Mouse (Mus musculus) midbrain, embryonic 11.5 days (tissue): ENCODE measurements at regions not wholly inside any gene's neighbourhood (a gene's known extent, or its start where the extent isn't known, plus 50 kb on each side); places are given as distances from the start of the nearest gene placed in this dataset.

Source experiments
- ATAC-seq: fragments of 200-750 bp; cut with Nextera tagmentation; 2 replicates; pipeline ENCODE4 v1.8.0; 2017; ENCODE audit warnings: moderate TSS enrichment, moderate library complexity; ENCODE audit not compliant: low FRiP score
- DNase-seq: peaks from one replicate; pipeline ENCODE4 v3.0.0; 2015; ENCODE audit warnings: low spot score; ENCODE audit errors: missing footprints
- H3K27ac ChIP-seq: fragments of 300-500 bp; sonication (generic); 2 replicates; pipeline ENCODE4 v1.5.1; 2014; ENCODE audit warnings: low read depth, low read length
- H3K27me3 ChIP-seq: fragments of 300-500 bp; sonication (generic); 2 replicates; pipeline ENCODE4 v1.6.1; 2014; ENCODE audit warnings: mild to moderate bottlenecking, low read length, moderate library complexity, mixed read lengths; ENCODE audit not compliant: control insufficient read depth, insufficient read depth
- H3K36me3 ChIP-seq: fragments of 300-500 bp; sonication (generic); 2 replicates; pipeline ENCODE4 v1.6.1; 2014; ENCODE audit warnings: mild to moderate bottlenecking, low read length, moderate library complexity, mixed read lengths; ENCODE audit not compliant: control insufficient read depth, insufficient read depth
- H3K4me1 ChIP-seq: fragments of 300-500 bp; sonication (generic); 2 replicates; pipeline ENCODE4 v1.6.1; 2014; ENCODE audit warnings: low read length; ENCODE audit not compliant: control insufficient read depth, insufficient read depth
- H3K4me2 ChIP-seq: fragments of 300-500 bp; sonication (generic); 2 replicates; pipeline ENCODE4 v1.6.1; 2014; ENCODE audit warnings: mild to moderate bottlenecking, moderate library complexity
- H3K4me3 ChIP-seq: fragments of 300-500 bp; sonication (generic); 2 replicates; pipeline ENCODE4 v1.5.1; 2014; ENCODE audit warnings: low read depth, low read length
- H3K9ac ChIP-seq: fragments of 300-500 bp; sonication (generic); 2 replicates; pipeline ENCODE4 v1.6.1; 2014; ENCODE audit warnings: low read length
- H3K9me3 ChIP-seq: fragments of 300-500 bp; sonication (generic); 2 replicates; pipeline ENCODE4 v1.6.1; 2016; ENCODE audit warnings: low read length; ENCODE audit not compliant: control insufficient read depth
- WGBS: fragments of 180-500 bp; shearing (Covaris S2); extraction: QIAGEN DNeasy Blood & Tissue Kit; methylation state at CpG from one replicate; pipeline ENCODE4 v1.1.7; 2014; 5-methylcytosine and 5-hydroxymethylcytosine counted together

DNA sequence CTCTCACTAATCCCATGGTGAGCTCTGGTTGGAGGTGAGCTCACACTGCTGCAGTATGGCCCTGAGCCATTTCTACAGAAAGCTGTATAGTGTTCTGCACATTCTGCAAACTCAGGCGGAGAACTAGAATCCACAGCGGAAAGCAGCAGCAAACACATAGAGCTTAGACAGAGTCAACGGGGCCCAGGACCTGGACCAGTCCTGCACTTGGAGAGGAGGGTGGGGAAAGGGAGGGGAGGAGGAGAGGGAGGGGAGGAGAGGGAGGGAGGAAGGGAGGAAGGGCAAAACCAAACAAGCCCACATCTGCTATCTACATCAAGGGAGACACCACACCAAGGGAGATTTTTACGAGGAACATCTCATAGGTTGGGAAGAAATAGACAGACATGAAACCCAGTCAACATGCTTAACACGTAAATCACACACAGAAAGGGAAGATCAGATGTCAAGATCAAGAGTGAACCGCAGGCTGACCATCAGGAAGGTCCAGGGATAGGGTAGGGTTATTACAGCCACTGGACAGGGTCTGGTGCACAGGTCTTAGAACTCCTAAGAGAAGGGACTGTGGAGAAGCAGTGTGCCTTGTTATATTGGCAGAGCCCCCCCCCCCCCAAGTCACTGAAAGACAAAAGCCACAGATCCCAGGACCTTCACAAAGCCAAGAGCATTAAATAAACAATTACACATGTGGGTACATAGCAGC lies 428.2 kb upstream of the Cdh4 start:
- Histone ChIP-seq H3K27ac (no peak overlapping the region), H3K27me3 (no peaks in the 10 kb centered on the region), H3K9me3 (no peaks in the 10 kb centered on the region), H3K9ac (no peak overlapping the region), H3K4me1 (no peaks in the 10 kb centered on the region), H3K36me3 (no peaks in the 10 kb centered on the region), H3K4me3 (no peak overlapping the region), H3K4me2 (no peak overlapping the region)
- WGBS: 77% methylated on average over 6 of the region's 6 CpGs
- no peak for ATAC-seq
- DNase-seq: peak; percentile 17

DNA sequence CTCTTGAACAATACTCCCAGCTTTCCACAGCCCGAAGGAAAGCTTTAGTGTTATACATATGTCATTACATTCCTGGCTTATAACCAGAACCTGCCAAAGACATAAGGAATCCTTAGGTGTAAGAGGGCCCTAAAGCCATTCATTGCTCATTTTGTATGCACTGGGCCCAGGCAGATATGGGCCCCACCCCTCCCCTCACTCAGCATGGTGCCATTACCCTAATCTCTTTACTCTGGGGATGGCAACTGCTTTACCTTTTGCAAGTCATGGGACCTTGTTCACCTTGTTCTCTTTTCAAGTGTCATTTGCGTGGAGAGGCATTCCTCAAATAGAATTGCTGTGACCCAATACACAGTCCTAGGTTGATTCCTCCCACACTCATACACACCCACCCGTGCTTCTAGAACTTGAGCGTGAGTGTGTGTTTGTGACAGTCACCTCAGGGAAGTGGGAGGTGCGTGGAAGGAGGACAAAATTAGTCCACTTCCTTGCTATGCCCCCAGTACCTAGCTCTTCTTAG lies 419.5 kb upstream of the Cdh4 start:
- H3K27me3 ChIP-seq: no peaks in the 10 kb centered on the region
- DNase-seq (no peak), ATAC-seq (no peak)
- no peak overlapping the region for H3K27ac ChIP-seq
- H3K4me2 ChIP-seq: no peak overlapping the region
- no peaks in the 10 kb centered on the region for H3K36me3 ChIP-seq
- no peak overlapping the region for H3K9ac ChIP-seq
- H3K4me3 ChIP-seq: no peak overlapping the region
- 58% methylated on average over 5 of the region's 5 CpGs for WGBS
- H3K4me1 ChIP-seq: no peaks in the 10 kb centered on the region
- no peaks in the 10 kb centered on the region for H3K9me3 ChIP-seq

DNA sequence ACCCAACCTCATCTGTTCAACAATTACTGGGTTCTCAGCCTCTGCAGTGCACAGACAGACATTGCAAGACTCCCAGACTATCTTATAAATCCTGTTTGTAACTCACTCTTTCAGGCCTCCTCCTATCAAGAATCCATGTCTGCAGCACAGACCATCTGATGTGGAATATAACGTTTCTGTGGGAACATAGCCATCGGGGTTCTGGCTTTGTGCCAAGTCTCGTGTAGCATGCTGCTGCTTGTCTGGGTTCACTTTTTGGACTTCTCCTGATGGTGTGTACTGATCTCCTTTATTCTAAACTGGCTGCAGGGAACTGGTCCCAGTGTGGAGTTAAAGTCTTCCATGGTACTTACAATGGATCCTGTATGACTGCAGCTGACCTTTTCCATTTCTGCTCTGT lies 418.0 kb upstream of the Cdh4 start:
- Histone ChIP-seq H3K9me3 (no peaks in the 10 kb centered on the region), H3K27me3 (no peaks in the 10 kb centered on the region), H3K4me2 (no peak overlapping the region), H3K27ac (no peak overlapping the region), H3K4me1 (no peaks in the 10 kb centered on the region), H3K4me3 (no peak overlapping the region), H3K9ac (no peak overlapping the region), H3K36me3 (no peaks in the 10 kb centered on the region)
- ATAC-seq (no peak), DNase-seq (no peak)
- WGBS: 87% methylated on average over 3 of the region's 3 CpGs

DNA sequence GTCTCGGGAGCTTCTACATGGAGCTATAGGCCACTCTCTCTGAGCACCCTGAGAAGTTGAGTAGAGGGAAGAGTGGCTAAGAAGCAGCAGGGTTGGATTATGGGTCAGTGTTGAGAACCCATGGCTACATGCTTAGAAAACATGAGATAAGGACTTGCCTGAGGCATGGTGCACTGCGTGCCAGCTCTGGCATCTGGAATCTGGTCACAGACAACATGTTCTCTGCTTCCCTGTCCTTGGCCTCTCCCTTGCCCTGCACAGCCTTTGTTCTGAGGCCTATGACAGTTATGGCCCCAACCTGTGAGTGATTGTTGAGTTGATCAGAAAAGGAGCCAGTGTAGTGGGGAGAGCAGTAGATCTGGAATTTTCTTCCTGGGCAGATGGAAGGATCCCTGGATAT lies 409.1 kb upstream of the Cdh4 start:
- DNase-seq (no peak), ATAC-seq (no peak)
- H3K9me3 ChIP-seq: no peaks in the 10 kb centered on the region
- H3K27me3 ChIP-seq: no peaks in the 10 kb centered on the region
- no peaks in the 10 kb centered on the region for H3K4me1 ChIP-seq
- H3K27ac ChIP-seq: no peak overlapping the region
- H3K4me2 ChIP-seq: no peak overlapping the region
- H3K4me3 ChIP-seq: no peak overlapping the region
- no peak overlapping the region for H3K9ac ChIP-seq
- 80% methylated on average over 2 of the region's 2 CpGs for WGBS
- H3K36me3 ChIP-seq: no peaks in the 10 kb centered on the region

DNA sequence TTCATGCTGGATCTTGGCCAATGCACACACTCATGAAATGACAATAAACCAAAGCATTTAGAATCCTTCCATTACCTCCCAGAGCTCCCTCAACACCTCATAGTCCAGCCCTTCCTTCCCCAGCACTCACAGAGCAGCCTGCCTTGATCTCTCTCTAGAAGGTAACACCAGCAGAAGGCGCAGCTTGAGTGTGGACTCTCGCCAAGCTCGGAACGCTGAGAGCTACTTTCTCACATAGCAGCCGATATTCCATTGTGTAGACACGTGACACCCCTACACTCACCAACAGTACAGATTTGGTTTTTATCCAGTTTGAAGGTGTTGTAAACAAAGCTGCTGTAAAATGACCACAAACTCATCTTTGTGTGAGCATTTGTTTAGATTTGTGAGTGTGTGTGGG lies 406.8 kb upstream of the Cdh4 start:
- Histone ChIP-seq H3K36me3 (no peaks in the 10 kb centered on the region), H3K27ac (no peak overlapping the region), H3K9me3 (no peaks in the 10 kb centered on the region), H3K4me2 (no peak overlapping the region), H3K4me3 (no peak overlapping the region), H3K27me3 (no peaks in the 10 kb centered on the region), H3K9ac (no peak overlapping the region), H3K4me1 (no peaks in the 10 kb centered on the region)
- ATAC-seq (no peak), DNase-seq (no peak)
- WGBS: 87% methylated on average over 6 of the region's 6 CpGs

DNA sequence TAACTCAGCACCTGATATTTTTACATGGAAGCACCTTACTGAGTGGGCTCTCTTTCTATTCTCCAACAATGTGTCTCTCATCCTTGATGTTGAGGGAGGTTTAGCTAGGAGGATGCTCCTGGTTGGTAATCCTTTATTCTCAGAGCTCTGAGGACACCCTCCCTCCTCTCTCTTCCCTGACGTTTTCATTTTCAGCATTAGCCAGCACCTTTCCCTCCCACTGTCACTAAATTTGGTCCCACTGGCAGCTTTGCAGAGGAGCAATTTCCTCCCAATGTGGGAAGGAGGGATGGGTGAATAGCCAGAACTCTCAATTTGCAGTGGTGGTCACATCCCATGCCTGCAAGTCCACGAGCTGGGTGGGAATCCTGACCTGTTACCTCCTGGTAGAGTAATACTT lies 402.5 kb upstream of the Cdh4 start:
- no peaks in the 10 kb centered on the region for H3K27me3 ChIP-seq
- no peaks in the 10 kb centered on the region for H3K4me1 ChIP-seq
- H3K36me3 ChIP-seq: no peaks in the 10 kb centered on the region
- no peak for DNase-seq
- WGBS: 60% methylated on average over 2 of the region's 2 CpGs
- ATAC-seq: no peak
- H3K27ac ChIP-seq: no peak overlapping the region
- H3K9ac ChIP-seq: no peak overlapping the region
- H3K4me3 ChIP-seq: no peak overlapping the region
- H3K4me2 ChIP-seq: no peak overlapping the region
- no peaks in the 10 kb centered on the region for H3K9me3 ChIP-seq

DNA sequence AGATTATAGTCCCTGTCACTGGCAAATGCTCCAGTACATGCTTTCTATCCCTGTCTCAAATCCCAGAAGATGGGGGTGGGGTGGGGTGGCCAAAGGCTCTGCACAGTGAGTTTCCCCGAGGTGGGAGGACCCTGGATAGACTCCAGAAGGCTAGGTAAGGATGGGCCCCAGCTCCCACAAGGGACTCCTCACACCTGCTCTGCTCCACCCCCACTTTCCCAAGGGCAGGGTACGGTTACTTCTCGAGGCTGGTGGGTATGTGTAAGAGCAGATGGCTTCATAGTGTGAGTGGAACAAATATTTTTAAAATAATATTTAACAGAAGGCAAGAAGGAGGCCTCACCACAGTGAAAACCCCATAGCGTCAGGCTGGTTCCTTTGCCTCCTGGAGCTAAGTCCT lies 398.6 kb upstream of the Cdh4 start:
- H3K27me3 ChIP-seq: no peaks in the 10 kb centered on the region
- WGBS: 76% methylated on average over 4 of the region's 4 CpGs
- no peak for ATAC-seq
- no peak overlapping the region for H3K9ac ChIP-seq
- H3K4me1 ChIP-seq: no peaks in the 10 kb centered on the region
- no peaks in the 10 kb centered on the region for H3K36me3 ChIP-seq
- no peak overlapping the region for H3K4me2 ChIP-seq
- no peak for DNase-seq
- H3K9me3 ChIP-seq: no peaks in the 10 kb centered on the region
- H3K4me3 ChIP-seq: no peak overlapping the region
- H3K27ac ChIP-seq: no peak overlapping the region

DNA sequence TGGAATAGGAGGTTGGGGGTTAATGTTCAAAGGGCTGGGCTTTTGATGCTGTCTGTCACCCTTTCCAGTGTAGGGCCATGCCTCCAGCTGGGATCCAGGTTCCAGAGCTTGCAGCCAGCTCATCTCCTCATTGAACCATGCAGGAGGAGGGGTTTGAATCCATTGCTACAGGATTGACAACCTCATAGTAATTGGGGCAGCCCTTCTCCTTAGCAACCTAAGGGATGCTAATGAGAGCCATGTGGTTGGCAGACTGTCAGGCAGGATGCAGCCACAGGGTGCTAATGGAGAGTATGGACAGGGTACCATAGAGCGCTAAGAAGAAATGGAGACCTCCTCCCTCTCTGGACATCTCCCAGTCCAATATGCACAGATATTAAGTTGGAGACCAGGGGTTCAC lies 396.9 kb upstream of the Cdh4 start:
- H3K36me3 ChIP-seq: no peaks in the 10 kb centered on the region
- no peak overlapping the region for H3K9ac ChIP-seq
- no peak overlapping the region for H3K27ac ChIP-seq
- ATAC-seq (peak; percentile 62), DNase-seq (no peak)
- H3K9me3 ChIP-seq: no peaks in the 10 kb centered on the region
- no peak overlapping the region for H3K4me3 ChIP-seq
- WGBS: 75% methylated on average over 1 of the region's 1 CpGs
- no peaks in the 10 kb centered on the region for H3K27me3 ChIP-seq
- no peaks in the 10 kb centered on the region for H3K4me1 ChIP-seq
- no peak overlapping the region for H3K4me2 ChIP-seq

DNA sequence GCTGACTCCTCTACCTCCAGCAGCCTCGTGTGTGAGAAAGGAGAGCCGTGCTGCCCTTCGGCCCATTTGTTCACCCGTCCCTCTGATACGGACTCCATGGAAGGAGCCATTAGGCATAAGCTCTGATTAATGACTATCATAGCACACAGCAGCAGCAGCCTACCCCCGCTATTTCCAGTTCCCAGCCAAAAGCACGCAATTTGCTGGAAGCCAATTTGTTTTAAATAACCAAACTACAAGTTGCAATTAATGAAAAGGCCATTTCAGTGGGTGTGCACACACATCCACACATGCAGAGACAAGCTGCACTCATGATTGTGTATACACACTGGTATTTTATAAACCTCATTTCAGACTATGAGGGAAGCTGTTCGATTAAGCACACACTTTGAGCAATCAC lies 387.8 kb upstream of the Cdh4 start:
- Histone ChIP-seq H3K9me3 (no peaks in the 10 kb centered on the region), H3K4me3 (no peak overlapping the region), H3K4me2 (no peak overlapping the region), H3K4me1 (no peaks in the 10 kb centered on the region), H3K9ac (no peak overlapping the region), H3K27ac (no peak overlapping the region), H3K27me3 (no peaks in the 10 kb centered on the region), H3K36me3 (no peaks in the 10 kb centered on the region)
- no peak for ATAC-seq
- DNase-seq: no peak
- WGBS: 82% methylated on average over 8 of the region's 8 CpGs
